Mouse (Mus musculus): ENCODE measurements around the gene 1700080E11Rik. TPM values are rescaled to one million over a fixed set of nuclear protein-coding genes. Genes with fewer than 3 reads are reported as not detected.

1700080E11Rik gene
- total RNA-seq (2023), result not detected

GRCm38 (mm10) chr9:105144992-105145391, at the start of gene 1700080E11Rik:
Gene 1700080E11Rik (minus strand): TSS chr9:105145092.

DNA sequence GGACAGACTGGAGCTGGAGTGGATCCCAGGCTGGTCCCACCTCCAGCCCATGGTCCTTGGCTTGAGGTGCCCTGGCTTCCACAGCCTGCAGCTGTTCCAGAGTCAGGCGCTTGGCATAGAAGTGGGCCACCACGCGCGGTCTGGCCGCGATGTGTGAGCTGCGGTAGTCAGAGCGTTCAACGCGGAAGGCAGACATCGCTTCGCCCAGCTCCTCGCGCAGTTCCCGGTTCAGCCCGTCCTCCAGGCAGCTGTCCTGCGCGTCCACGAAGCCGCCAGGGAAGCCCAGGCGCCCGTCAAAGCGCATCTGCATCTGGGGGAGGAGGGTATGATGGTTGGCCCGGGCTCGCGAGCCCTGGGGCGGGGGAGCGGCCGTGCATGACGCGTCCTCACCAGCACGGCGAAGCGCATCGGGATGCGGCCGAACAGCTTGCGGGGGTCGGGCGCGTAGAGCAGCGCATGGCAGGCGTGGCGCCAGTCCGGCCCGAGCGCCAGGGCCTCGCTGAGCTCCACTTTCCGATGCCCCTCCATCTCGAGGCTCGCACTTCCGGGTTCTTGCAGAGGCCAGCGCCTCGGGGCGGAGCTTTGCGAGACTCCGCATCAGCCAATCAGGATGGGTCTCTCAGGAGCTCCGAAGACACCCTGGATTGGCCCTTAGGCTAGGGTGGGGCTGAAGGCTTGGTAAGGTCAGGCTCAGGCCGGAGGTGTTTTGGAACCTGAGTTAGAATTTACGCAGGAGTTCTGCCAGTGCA, 13.5 kb downstream of the 1700080E11Rik start, which contains the start of gene Nudt16:
TSS of gene Nudt16 (minus strand) at position 572 of the 749 bp plus-strand sequence.

Other genes starting within 250 kb of the 1700080E11Rik start
- gene Mrpl3, start 91.9 kb downstream of the 1700080E11Rik start, total RNA-seq (2023), result 63.6 TPM
- gene Nudt16, start 13.3 kb downstream of the 1700080E11Rik start, total RNA-seq (2023), result 25.4 TPM